Mouse (Mus musculus): ENCODE data around the gene Kank2.

Kank2 gene

DNA sequence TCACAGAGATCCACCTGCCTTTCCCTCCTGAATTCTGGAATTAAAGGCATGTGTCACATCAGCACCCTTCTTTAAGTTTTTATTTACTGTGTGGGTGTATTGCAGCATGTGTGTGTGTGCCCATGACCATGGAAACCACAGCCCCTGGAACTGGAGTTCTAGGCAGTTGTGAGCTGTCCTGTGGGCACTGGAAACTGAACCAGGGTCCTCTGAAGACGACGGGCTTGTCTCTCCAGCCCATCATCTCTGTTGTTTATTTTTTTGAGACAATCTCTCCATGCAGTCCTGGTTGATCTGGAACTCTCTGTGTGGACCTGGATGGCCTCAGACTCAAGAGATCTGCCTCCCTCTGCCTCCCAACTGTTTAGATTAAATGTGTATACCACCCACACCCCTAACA, 81.5 kb downstream of the Kank2 start:
- DNase-seq (ENCODE audit: low spot score in 2 of 2) = no peak

All from cerebellum, postnatal 4 days (tissue).